Mouse (Mus musculus): Measurements from ENCODE around the gene Atp5g3.
A peak's percentile ranks its signal among the peaks of the same experiment; 100 is the strongest.

- TF ChIP-seq MAX (IDR thresholded peaks at IDR 0.05): no peak
- peak; percentile 51 for TF ChIP-seq CTCF (IDR thresholded peaks at IDR 0.05; ENCODE audit: control insufficient read depth, insufficient read depth, insufficient read length)
- no peak for TF ChIP-seq MYOD1 (IDR thresholded peaks at IDR 0.05; ENCODE audit: control insufficient read depth, insufficient read length, low read depth)
- no peak for TF ChIP-seq MYOG (IDR thresholded peaks at IDR 0.05; ENCODE audit: control insufficient read depth, extremely low read depth, insufficient read length)
These were observed 43.2 kb downstream of the Atp5g3 start for GRCm38 (mm10) chr2:73867764-73868487.
